Mouse (Mus musculus) lung, postnatal 10 days (tissue): ENCODE measurements at regions not wholly inside any gene's neighbourhood (a gene's known extent, or its start where the extent isn't known, plus 50 kb on each side); places are given as distances from the start of the nearest gene placed in this dataset.
A peak's percentile ranks its signal among the peaks of the same experiment; 100 is the strongest.

ENCODE experiments used
- DNase-seq: peaks from one replicate; pipeline ENCODE4 v3.0.0; 2021

GRCm38 (mm10) chr1:44957125-44957524, 354.2 kb upstream of the Col3a1 start:
- DNase-seq = no peak

DNA sequence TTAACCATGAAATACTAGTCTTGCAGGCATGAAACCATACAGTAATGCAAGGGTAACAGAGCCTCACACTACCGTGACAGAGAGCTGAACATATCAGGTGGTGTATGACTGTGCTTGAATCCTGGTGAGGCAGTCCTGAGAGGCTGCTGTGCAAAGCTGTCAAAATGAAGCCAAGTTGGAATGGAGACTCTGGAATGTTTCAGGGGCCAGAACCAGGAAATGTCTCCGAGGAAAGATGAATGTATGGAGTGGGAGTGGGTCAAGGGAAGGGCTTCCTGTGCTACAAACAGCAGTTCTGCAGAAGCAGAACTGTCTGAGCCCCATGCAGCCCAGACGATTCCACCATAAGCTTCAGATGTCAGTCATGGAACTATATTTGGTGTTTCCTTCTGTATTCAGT, 324.2 kb upstream of the Col3a1 start:
- DNase-seq = no peak

DNA sequence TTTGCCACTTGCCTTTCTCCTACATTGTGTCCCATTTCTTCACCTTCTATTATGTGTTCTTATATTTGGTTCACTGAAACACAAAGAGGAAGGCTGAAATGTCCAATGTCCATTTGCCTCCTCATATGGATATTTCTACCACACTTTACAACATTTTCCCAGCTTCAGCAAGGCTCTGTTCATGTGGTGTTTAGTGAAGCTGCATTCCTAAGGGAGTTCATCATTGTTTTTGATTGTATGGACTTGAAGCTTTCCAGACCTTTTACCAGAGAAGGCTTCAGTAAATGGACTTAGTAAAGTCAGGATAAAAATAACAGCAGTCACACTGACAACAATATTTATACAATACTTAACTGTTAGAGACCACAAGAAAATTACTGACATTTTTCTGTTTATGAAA, 290.8 kb upstream of the Col3a1 start:
- DNase-seq = no peak

DNA sequence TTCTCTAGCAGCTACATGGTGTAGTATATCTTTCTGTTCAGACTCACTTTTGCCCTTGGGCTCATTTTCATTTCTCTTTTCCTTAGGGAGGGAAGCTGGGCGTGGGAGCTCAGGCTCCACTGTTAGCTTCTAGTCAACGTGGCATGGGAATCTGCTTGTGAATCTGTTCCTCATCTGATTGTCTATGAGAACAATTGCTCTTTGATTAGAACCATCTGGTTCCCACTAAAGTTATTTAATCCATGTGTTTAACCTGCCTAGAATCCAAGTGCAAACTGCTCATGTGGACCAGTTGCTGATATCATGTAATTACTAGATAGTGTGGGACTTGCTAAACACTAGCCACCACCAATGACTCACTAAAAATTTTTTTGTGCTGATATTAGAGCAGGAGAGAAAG, 290.1 kb upstream of the Col3a1 start:
- no peak for DNase-seq

DNA sequence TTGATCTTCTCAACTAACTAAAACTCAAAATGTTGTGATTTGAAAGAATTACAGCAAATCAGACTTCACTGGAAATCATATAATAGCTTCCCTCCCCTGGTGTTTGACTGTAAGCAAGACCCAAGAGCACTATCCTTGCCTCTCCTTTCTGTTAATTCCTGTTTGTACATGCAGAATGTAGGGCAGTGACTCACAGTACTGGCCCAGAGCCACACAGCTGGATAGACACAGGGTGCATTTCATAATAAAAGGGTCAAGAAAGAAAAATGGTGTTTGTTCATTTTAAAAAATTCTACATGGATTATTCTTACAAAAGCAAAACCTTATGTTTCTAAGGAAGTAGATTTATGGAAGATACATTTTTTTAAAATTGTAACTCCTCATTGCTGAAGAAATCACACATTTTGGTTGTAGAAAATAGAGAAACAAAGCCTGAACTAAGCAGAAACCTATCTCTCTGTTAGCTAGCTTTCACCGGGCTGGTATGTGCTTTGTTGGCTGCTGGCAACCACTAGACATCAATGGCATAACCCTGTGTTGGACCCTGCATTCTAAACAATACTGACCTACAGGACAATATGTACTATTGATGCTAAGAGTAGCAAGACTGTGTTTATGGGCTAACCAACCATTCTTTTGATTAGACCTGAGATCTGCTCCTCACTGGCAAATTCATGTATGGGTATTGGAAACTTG, 289.0 kb upstream of the Col3a1 start:
- DNase-seq = peak; percentile 86

DNA sequence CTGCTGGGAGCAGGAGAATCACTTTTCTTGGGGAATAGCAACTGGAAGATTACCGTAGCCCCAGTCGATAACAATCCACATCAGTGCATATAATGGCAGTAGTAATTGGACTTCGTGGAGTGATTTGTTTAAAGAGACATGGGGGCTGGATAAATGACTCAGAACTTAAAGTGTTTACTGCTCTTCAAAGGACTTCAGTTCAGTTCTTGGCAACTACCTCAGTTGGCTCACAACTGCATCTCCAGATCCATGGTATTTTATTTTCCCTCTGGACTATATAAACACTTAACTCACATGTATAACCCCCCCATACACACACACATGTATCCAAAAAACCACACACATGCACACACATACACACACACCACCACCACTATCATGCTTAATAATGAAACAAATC, 288.0 kb upstream of the Col3a1 start:
- DNase-seq = peak; percentile 14

GRCm38 (mm10) chr1:45031436-45032027, 279.8 kb upstream of the Col3a1 start:
- DNase-seq = no peak

DNA sequence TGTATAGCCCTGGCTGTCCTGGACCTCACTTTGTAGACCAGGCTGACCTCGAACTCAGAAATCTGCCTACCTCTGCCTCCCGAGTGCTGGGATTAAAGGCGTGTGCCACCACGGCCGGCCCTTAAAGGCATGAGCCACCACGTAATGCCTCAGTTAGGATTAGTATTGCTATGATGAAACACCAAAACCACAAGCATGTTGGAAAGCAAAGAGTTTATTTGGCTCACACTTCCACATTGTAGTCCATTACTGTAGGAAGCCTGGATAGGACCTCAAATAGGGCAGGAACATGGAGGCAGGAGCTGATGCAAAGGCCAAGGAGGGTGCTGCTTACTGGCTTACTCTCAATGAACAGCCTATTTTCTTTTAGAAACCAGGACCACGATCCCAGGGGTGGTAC, 278.0 kb upstream of the Col3a1 start:
- DNase-seq = no peak

- DNase-seq = no peak
Observed at GRCm38 (mm10) chr1:45041328-45041727, 270.0 kb upstream of the Col3a1 start.

- DNase-seq = no peak
Observed at GRCm38 (mm10) chr1:45041815-45042214, 269.5 kb upstream of the Col3a1 start.

- DNase-seq = peak; percentile 11
Observed at GRCm38 (mm10) chr1:45043245-45043926, 268.0 kb upstream of the Col3a1 start.

- DNase-seq = peak; percentile 6
Observed at GRCm38 (mm10) chr1:45090841-45091535, 220.3 kb upstream of the Col3a1 start.

DNA sequence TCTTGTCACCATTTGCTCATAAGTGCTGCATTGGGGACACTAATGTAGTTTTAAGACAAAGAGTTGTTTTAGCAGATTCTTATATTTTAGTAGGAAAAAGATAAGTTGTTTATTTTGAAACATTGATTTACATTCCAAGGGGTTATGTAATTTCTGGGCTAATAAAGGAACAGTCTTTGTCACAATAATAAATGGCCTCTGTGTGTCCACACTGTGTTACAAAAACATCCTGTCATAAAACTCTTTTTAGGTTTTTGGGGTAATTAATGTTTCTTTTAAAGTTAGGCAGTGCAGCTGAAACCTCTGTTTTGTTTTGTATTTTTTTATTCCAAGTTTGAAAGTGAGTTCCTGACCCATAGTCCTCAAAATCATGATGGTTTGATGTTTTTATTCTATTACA, 210.4 kb upstream of the Col3a1 start:
- no peak for DNase-seq

DNA sequence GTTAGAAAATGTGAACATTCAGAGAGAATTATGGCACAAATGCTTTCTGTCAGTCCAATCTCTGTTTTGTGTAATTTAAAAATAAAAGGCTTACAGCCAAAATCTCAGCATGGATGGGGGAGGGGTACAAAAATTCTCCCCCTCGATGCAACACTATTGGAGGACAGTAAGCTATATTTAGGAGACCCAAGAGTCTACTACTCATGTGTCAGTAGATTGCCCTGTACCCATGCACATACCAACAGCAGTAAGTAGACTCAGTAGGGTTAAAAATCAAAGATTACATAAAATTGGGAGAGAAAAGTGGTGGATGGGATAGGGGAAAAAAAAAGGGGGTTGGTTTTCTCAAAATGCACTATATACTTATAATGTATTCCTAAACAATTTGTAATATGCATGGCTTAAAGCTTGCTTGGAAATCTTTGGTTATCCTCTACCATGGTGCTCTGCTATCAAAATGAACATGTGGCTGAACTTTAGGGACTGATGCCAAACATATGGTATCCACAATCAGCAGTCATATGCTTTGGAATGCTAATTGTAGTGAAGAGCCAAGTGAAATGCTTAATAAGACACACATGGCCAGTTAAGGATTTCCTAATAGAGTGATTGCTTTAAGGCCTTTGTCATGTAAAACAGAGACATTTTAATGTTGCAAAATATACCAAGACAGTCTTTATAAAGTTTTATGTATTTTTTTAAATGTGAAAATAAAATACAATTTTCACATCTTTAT, 194.8 kb upstream of the Col3a1 start:
- peak; percentile 5 for DNase-seq

DNA sequence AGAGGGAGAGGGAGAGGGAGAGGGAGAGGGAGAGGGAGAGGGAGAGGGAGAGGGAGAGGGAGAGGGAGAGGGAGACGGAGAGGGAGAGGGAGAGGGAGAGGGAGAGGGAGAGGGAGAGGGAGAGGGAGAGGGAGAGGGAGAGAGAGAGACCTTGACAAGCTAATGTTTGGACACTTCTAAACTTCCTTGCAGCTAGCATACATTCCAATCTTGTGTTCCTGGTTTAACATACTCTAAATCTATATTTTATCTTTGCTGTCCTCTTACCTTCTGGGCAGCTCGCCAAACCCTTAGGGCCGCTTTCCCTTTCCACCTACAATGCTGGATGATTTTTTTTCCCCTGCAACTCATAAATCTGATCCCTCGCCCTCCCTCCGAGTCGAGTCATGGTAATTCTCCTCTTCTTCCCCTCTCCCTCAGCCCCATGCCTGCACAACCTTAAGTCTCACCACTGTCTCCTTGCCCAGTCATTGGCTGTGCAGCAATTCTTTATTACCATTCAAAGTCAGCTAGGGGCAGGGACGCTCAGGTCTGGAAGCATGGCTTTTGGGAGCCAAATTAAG, 176.1 kb upstream of the Col3a1 start:
- DNase-seq = no peak

DNA sequence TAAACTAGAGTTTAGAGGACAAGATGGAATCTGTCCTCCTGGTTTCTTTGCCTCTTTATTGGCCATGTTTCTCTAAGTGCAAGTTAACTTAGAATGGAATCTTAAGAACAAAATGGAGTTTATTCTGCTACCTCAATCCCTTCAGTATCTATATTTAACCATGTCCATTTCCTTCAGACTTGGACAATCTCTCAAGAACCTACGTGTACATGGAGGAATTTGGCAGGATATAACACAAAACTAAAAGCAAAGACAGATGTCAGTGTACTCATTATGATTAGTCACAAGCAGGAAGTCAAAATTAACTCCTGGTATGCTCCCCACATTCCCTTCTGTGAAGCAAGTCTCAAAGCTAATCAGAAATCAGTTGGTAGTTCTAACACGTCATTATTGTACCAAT, 164.3 kb upstream of the Col3a1 start:
- DNase-seq = no peak

DNA sequence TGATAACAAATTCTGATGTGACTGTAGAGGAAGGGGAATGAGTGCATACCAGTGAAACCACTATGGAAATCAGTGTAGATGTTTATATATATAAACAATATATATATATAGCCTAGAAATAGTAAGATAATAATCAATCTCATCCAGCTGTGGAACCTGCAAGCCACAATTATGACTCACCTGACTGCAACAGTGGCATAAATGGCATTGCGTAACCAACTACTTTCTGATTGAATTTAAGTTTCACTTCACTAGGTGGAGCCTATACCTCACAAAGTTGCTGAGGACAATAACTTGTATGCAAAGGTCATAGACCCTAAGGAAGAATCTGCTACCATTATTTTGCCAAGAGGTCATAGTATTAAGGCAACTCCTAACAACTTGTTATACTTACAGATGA, 129.7 kb upstream of the Col3a1 start:
- no peak for DNase-seq

GRCm38 (mm10) chr1:45185341-45185740, 126.0 kb upstream of the Col3a1 start:
- no peak for DNase-seq

DNA sequence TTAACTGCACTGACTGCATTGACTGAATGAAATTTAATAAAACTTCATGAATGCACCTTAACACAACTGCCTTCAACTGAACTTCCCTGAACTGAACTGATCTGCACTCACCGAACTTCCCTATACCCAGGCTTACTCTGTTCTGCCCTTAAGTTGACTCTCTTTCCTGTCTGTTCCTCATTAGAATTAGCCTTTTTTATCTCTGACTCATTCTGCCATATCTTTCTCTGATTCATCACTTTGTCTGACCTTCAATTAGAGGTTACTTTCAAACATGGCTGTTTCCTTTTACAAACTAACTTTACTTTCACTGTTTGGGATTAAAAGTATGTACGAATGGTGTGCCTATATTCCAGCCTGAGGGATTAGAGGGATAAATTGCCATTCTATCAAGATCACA, 103.4 kb upstream of the Col3a1 start:
- DNase-seq = no peak

GRCm38 (mm10) chr1:45216272-45216671, 95.1 kb upstream of the Col3a1 start:
- no peak for DNase-seq
